Mouse (Mus musculus) forebrain, embryonic 10.5 days (tissue): Measurements from ENCODE around the gene Ar. TPM values are rescaled to one million over a fixed set of nuclear protein-coding genes. Genes with fewer than 3 reads are reported as not detected.

Experiments
- DNase-seq: peaks from one replicate; pipeline ENCODE4 v3.0.0-alpha.2; 2017; ENCODE audit warnings: low spot score; ENCODE audit errors: extremely low spot score
- H3K27ac ChIP-seq: fragments of 300-500 bp; sonication (generic); 2 replicates; pipeline ENCODE4 v1.5.1; 2016; ENCODE audit warnings: mild to moderate bottlenecking
- H3K27me3 ChIP-seq: fragments of 300-500 bp; sonication (generic); 2 replicates; pipeline ENCODE4 v1.6.1; 2016; ENCODE audit warnings: mild to moderate bottlenecking; ENCODE audit not compliant: poor library complexity, severe bottlenecking
- H3K36me3 ChIP-seq: fragments of 300-500 bp; sonication (generic); replicated peaks from 2 replicates; pipeline ENCODE4 v1.6.1; 2016; ENCODE audit warnings: mild to moderate bottlenecking, moderate library complexity
- H3K4me1 ChIP-seq: fragments of 300-500 bp; sonication (generic); 2 replicates; pipeline ENCODE4 v1.6.1; 2016
- H3K4me3 ChIP-seq: fragments of 300-500 bp; sonication (generic); 2 replicates; pipeline ENCODE4 v1.5.1; 2016; ENCODE audit warnings: mild to moderate bottlenecking, moderate library complexity
- H3K9me3 ChIP-seq: fragments of 300-500 bp; sonication (generic); 2 replicates; pipeline ENCODE4 v1.6.1; 2016; ENCODE audit warnings: mild to moderate bottlenecking, moderate library complexity
- WGBS: fragments of 180-500 bp; shearing (Covaris S2); methylation state at CpG from one replicate; pipeline ENCODE4 v1.1.7; 2016; 5-methylcytosine and 5-hydroxymethylcytosine counted together
- polyA plus RNA-seq: library from polyadenylated mRNA; unstranded; fragments of >200 nt; fragmentation: Nextera tagmentation; extraction: Ambion mirVana; gene quantifications from 2 replicates; pipeline ENCODE4 v1.2.1, GENCODE M21; 2016

The Ar gene
- polyA plus RNA-seq, 1 experiment from 2014 or later = 0.05 TPM

- H3K27ac ChIP-seq = no peak overlapping the region
- H3K4me3 ChIP-seq = no peak overlapping the region
- no peaks in the 10 kb centered on the region for H3K9me3 ChIP-seq
- H3K4me1 ChIP-seq = no peaks in the 10 kb centered on the region
- 82% methylated on average over 1 of the region's 1 CpGs for WGBS
- DNase-seq = no peak
- no peaks in the 10 kb centered on the region for H3K36me3 ChIP-seq
- peaks cover 10% of the 10 kb centered on the region for H3K27me3 ChIP-seq
Observed at GRCm38 (mm10) chrX:98291763-98292162, 143.2 kb downstream of the Ar start.

- Histone ChIP-seq H3K4me3 (no peak overlapping the region), H3K4me1 (no peaks in the 10 kb centered on the region), H3K9me3 (no peaks in the 10 kb centered on the region), H3K27ac (no peak overlapping the region), H3K27me3 (peaks cover 13% of the 10 kb centered on the region), H3K36me3 (no peaks in the 10 kb centered on the region)
- WGBS = 56% methylated on average over 4 of the region's 4 CpGs
- no peak for DNase-seq
Observed at GRCm38 (mm10) chrX:98300685-98301084, 152.1 kb downstream of the Ar start.

DNA sequence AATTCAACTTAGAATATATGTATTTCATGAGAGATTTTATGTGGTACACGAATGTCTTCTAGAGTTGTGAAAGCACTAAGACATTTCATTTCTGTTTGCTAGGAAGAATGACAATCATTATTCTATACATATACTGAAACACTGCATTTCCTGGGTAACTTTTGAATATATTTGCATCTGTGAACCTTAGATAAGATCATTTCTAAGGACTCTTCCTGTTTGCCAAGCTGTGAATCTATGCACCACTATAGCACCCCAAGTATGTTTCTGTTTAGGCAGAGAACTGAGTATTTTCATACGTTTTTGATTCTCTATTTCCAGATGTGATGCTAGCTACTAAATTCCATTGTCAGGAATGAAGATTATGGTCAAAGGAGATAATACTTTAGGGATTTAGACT lies 153.4 kb downstream of the Ar start:
- Histone ChIP-seq H3K4me1 (no peaks in the 10 kb centered on the region), H3K36me3 (no peaks in the 10 kb centered on the region), H3K27me3 (peaks cover 9% of the 10 kb centered on the region), H3K4me3 (no peak overlapping the region), H3K9me3 (no peaks in the 10 kb centered on the region), H3K27ac (no peak overlapping the region)
- no peak for DNase-seq
- 64% methylated on average over 2 of the region's 2 CpGs for WGBS

GRCm38 (mm10) chrX:98315961-98316360 lies 167.4 kb downstream of the Ar start:
- Histone ChIP-seq H3K9me3 (no peaks in the 10 kb centered on the region), H3K27ac (no peak overlapping the region), H3K4me3 (no peak overlapping the region), H3K27me3 (peaks cover 66% of the 10 kb centered on the region), H3K4me1 (no peaks in the 10 kb centered on the region), H3K36me3 (no peaks in the 10 kb centered on the region)
- 95% methylated on average over 3 of the region's 3 CpGs for WGBS
- DNase-seq = no peak

- Histone ChIP-seq H3K36me3 (no peaks in the 10 kb centered on the region), H3K4me1 (no peaks in the 10 kb centered on the region), H3K4me3 (no peak overlapping the region), H3K27me3 (peaks cover 72% of the 10 kb centered on the region), H3K9me3 (no peaks in the 10 kb centered on the region), H3K27ac (no peak overlapping the region)
- DNase-seq = no peak
Observed at GRCm38 (mm10) chrX:98317483-98317882, 168.9 kb downstream of the Ar start.

GRCm38 (mm10) chrX:98323105-98323504 lies 174.5 kb downstream of the Ar start:
- Histone ChIP-seq H3K9me3 (no peaks in the 10 kb centered on the region), H3K36me3 (no peaks in the 10 kb centered on the region), H3K27ac (no peak overlapping the region), H3K27me3 (peaks cover 52% of the 10 kb centered on the region), H3K4me3 (no peak overlapping the region), H3K4me1 (no peaks in the 10 kb centered on the region)
- no peak for DNase-seq
- 92% methylated on average over 2 of the region's 2 CpGs for WGBS

GRCm38 (mm10) chrX:98347481-98347880 lies 198.9 kb downstream of the Ar start:
- H3K36me3 ChIP-seq = no peaks in the 10 kb centered on the region
- no peaks in the 10 kb centered on the region for H3K9me3 ChIP-seq
- no peaks in the 10 kb centered on the region for H3K4me1 ChIP-seq
- 87% methylated on average over 1 of the region's 1 CpGs for WGBS
- no peak overlapping the region for H3K4me3 ChIP-seq
- H3K27me3 ChIP-seq = peaks cover 17% of the 10 kb centered on the region
- DNase-seq = no peak
- H3K27ac ChIP-seq = no peak overlapping the region

DNA sequence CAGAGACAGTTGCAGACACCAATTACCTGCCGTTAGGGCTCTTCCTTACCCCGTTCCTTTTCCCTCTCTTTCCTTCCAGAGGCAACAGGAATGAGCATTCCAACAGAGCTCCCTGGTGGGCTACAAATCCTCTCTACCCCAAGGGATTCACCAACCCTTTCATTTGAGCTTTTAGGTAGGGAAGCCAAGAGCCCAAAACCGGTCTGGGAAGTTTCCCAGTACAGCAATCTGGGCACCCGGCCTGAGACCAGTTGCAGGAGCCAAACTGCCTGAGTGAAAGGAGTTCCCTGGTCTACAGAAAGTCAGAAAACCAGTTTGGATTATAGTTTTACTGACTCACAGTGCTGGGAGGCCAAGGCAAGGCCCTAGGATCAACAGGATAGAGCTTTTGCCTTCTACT lies 199.5 kb downstream of the Ar start:
- H3K4me1 ChIP-seq = no peaks in the 10 kb centered on the region
- peaks cover 23% of the 10 kb centered on the region for H3K27me3 ChIP-seq
- DNase-seq = no peak
- 38% methylated on average over 4 of the region's 4 CpGs for WGBS
- no peaks in the 10 kb centered on the region for H3K9me3 ChIP-seq
- H3K27ac ChIP-seq = no peak overlapping the region
- no peaks in the 10 kb centered on the region for H3K36me3 ChIP-seq
- H3K4me3 ChIP-seq = no peak overlapping the region
